Mouse (Mus musculus) C2C12 (cell line): ENCODE results near the gene Gm13272.

Source experiments
- CTCF ChIP-seq: IDR thresholded peaks from one replicate; pipeline ENCODE4 v1.5.1; 2011; ENCODE audit not compliant: control insufficient read depth, insufficient read depth, insufficient read length
- USF1 ChIP-seq: IDR thresholded peaks from one replicate; pipeline ENCODE4 v1.6.1; 2011; ENCODE audit warnings: low read depth, mild to moderate bottlenecking, control low read depth, moderate library complexity

DNA sequence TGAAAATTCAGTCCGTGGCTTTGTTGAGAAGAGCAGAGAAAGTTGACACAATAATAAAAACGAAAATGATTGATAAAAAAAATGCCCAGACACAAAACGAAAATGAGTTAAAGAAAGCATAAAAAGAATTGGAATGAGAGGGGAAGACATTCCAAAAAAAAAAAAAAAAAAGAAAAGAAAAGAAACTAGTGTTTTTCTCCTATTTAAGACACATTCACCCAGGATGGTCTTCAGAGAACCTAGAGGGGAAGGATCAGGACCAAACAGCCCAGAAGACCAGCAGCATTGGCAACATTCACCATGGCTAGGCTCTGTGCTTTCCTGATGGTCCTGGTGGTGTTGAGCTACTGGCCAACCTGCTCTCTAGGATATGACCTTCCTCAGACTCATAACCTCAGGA, 36.3 kb downstream of the Gm13272 start, which contains the start of gene Ifna7:
- no peak for TF ChIP-seq CTCF
- TF ChIP-seq USF1 = no peak
